ENCODE assay signal across 8 mouse cellular contexts in the genomic region with DNA sequence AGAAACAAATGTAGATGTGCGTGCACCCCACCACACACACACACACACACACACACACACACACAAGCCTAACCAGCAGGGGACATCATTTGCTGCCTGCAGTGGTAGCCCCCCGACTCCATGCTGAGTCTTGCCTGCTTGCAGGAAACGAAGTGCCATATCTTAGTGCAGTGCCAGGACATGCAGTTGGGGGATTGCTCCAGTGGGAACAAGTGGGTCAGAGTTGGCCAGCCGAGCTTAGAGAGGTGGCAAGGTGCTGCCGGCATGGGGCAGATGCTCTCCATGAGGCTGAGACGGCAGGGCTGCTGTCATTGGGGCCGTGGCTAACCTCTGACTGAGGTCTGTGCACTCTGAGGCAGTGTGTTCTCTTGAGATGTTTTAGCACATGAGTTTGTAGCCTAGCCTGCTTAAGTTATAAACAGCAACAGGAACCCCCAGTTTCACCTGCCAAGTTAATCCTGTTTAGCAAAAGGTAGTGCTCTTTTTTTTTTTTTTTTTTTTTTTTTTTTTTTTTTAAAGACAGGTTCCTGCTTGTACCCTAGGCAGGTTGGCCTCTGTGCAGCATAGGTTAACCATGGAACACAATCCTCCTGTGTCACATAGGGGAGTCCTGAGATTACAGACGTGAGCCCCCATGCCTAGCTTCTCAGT. TPM values are rescaled to one million over a fixed set of nuclear protein-coding genes. Genes with fewer than 3 reads are reported as not detected.
A peak's percentile ranks its signal among the peaks of the same experiment; 100 is the strongest.
DNase-seq lines count a peak whose midpoint lies in the region; ATAC-seq and TF ChIP-seq lines count a peak whose summit lies in the region.

No protein-coding gene starts in this region.

- H3K79me2 ChIP-seq in liver, adult 2 months (ENCODE audit: control insufficient read depth, insufficient read depth, low read length): peaks cover 38% of the 10 kb centered on the region

- 40% methylated on average over 8 of the region's 8 CpGs for WGBS in liver, adult 2 months
- WGBS in embryonic facial prominence, embryonic 15.5 days: 66% methylated on average over 8 of the region's 8 CpGs
- WGBS in neural tube, embryonic 15.5 days: 48% methylated on average over 8 of the region's 8 CpGs

- ATAC-seq in embryonic facial prominence, embryonic 15.5 days (ENCODE audit: insufficient number of reproducible peaks, low FRiP score, low TSS enrichment, low read depth): no peak
- ATAC-seq in neural tube, embryonic 15.5 days (ENCODE audit: low FRiP score): no peak

- DNase-seq in liver, adult 2 months (ENCODE audit: extremely low read depth, low read depth, low spot score): no peak
- DNase-seq in liver: no peak
- DNase-seq in induced T-regulatory cell, adult 2 months (ENCODE audit: low read depth): peak; percentile 34
- DNase-seq in ovary, adult 18-20 months (ENCODE audit: low spot score): no peak
- no peak for DNase-seq in right cerebral cortex, postnatal 10 days (ENCODE audit: low spot score in 2 of 2)
- DNase-seq in spleen, postnatal 14 days (ENCODE audit: low spot score in 2 of 2): no peak

- H3K27ac ChIP-seq in liver, adult 2 months (replicated peaks; ENCODE audit: insufficient read depth, low read depth, low read length): peak overlapping the region; percentile 11
- H3K27ac ChIP-seq in embryonic facial prominence, embryonic 15.5 days (replicated peaks): peak overlapping the region; percentile 70
- H3K27ac ChIP-seq in neural tube, embryonic 15.5 days (replicated peaks): peak overlapping the region; percentile 18; the same call in 1 of the 2 replicates

- peak overlapping the region; percentile 37 for H3K4me3 ChIP-seq in liver, adult 2 months (ENCODE audit: insufficient read depth, low read depth, low read length)
- H3K4me3 ChIP-seq in embryonic facial prominence, embryonic 15.5 days (replicated peaks): peak overlapping the region; percentile 70
- H3K4me3 ChIP-seq in neural tube, embryonic 15.5 days (replicated peaks): peak overlapping the region; percentile 72

- H3K9ac ChIP-seq in liver, adult 2 months (ENCODE audit: low read depth, low read length): peak overlapping the region; percentile 35
- no peak overlapping the region for H3K9ac ChIP-seq in embryonic facial prominence, embryonic 15.5 days
- 0 out of 2 replicates have a peak overlapping the region, but pooled peaks have one; percentile 18 for H3K9ac ChIP-seq in neural tube, embryonic 15.5 days (replicated peaks)

- TF ChIP-seq CTCF in liver, adult 2 months (IDR thresholded peaks at IDR 0.05; ENCODE audit: low read depth, low read length): no peak

- H3K4me1 ChIP-seq in liver, adult 2 months (ENCODE audit: control insufficient read depth, insufficient read depth, low read length): peaks cover 47% of the 10 kb centered on the region
- peaks cover 68% of the 10 kb centered on the region for H3K4me1 ChIP-seq in embryonic facial prominence, embryonic 15.5 days
- H3K4me1 ChIP-seq in neural tube, embryonic 15.5 days: peaks cover 67% of the 10 kb centered on the region

- H3K9me3 ChIP-seq in embryonic facial prominence, embryonic 15.5 days (replicated peaks): no peaks in the 10 kb centered on the region
- no peaks in the 10 kb centered on the region for H3K9me3 ChIP-seq in neural tube, embryonic 15.5 days (replicated peaks)

- no peak for TF ChIP-seq POLR2A in liver, adult 2 months (IDR thresholded peaks at IDR 0.05; ENCODE audit: extremely low read depth, insufficient read depth, low read length)

- H3K4me2 ChIP-seq in embryonic facial prominence, embryonic 15.5 days (replicated peaks): peak overlapping the region; percentile 62
- H3K4me2 ChIP-seq in neural tube, embryonic 15.5 days: peak overlapping the region; percentile 84

- H3K27me3 ChIP-seq in liver, adult 2 months (ENCODE audit: control insufficient read depth, insufficient read depth, low read length): no peaks in the 10 kb centered on the region
- no peaks in the 10 kb centered on the region for H3K27me3 ChIP-seq in embryonic facial prominence, embryonic 15.5 days
- no peaks in the 10 kb centered on the region for H3K27me3 ChIP-seq in neural tube, embryonic 15.5 days (replicated peaks)

- no peaks in the 10 kb centered on the region for H3K36me3 ChIP-seq in liver, adult 2 months (ENCODE audit: control insufficient read depth, insufficient read depth, low read length)
- no peaks in the 10 kb centered on the region for H3K36me3 ChIP-seq in embryonic facial prominence, embryonic 15.5 days
- no peaks in the 10 kb centered on the region for H3K36me3 ChIP-seq in neural tube, embryonic 15.5 days

RNA-seq across cellular contexts. Expression of a gene that starts 2.0 kb away (rescaled TPM):
- 227 and 309 TPM in 2 replicates for total RNA-seq in liver, adult 2 months (2014; rRNA removed)
- polyA plus RNA-seq in liver, adult 2 months (2012; rRNA removed): 584 and 608 TPM in 2 replicates
- polyA plus RNA-seq in embryonic facial prominence, embryonic 15.5 days (2015; fragmentation: Nextera tagmentation; extraction: Ambion mirVana): 165 and 167 TPM in 2 replicates
- 217 and 220 TPM in 2 replicates for polyA plus RNA-seq in neural tube, embryonic 15.5 days (2015; fragmentation: Nextera tagmentation; extraction: Ambion mirVana)

Comparison
In these comparisons a context has a peak if more than half of its experiments do, and no peak if none do; other contexts are left out.
1. H3K27ac ChIP-seq: peak in every context shown above with its lines; median percentile 70 in embryonic facial prominence, embryonic 15.5 days; 18 in neural tube, embryonic 15.5 days; 11 in liver, adult 2 months.